Mouse (Mus musculus): ENCODE results near the gene Gm8297.
"Not testable (repeated sequence)": the region's sequence is repeated elsewhere in the genome, so short reads cannot be mapped to it uniquely, and the experiment has no call there.

Gene Gm8297

GRCm38 (mm10) chr14:4983635-4984034, at the start of gene Gm8297:
Gene Gm8297, plus strand, starts transcription at chr14:4983935.
- not testable (repeated sequence) for DNase-seq

- not testable (repeated sequence) for DNase-seq
Observed at GRCm38 (mm10) chr14:5015591-5015990, 31.9 kb downstream of the Gm8297 start, which contains the start of gene Gm3298. Gene Gm3298, plus strand, starts transcription at chr14:5015891.
